Mouse (Mus musculus): ENCODE data around the gene Fras1. TPM values are rescaled to one million over a fixed set of nuclear protein-coding genes. Genes with fewer than 3 reads are reported as not detected.

Gene Fras1
- total and polyA plus RNA-seq, 3 experiments = 1.00 to 1.6 (median 1.3) TPM

GRCm38 (mm10) chr5:96437870-96438269 is 64.1 kb downstream of the Fras1 start:
- WGBS = 83% methylated on average over 4 of the region's 4 CpGs
- no peak for DNase-seq
- Histone ChIP-seq H3K9ac (ENCODE audit: low read depth, low read length) (no peak overlapping the region), H3K27ac (no peak overlapping the region), H3K4me1 (ENCODE audit: control insufficient read depth, insufficient read depth, low read length) (no peaks in the 10 kb centered on the region), H3K4me3 (no peak overlapping the region), H3K27me3 (ENCODE audit: control insufficient read depth, insufficient read depth, low read length) (no peaks in the 10 kb centered on the region), H3K79me2 (replicated peaks; ENCODE audit: control insufficient read depth, insufficient read depth, low read length) (no peaks in the 10 kb centered on the region), H3K36me3 (ENCODE audit: control insufficient read depth, insufficient read depth, low read length) (no peaks in the 10 kb centered on the region)
- intact Hi-C loops (cut with DNase I) = no loop called here
- no peak for TF ChIP-seq POLR2A (IDR thresholded peaks at IDR 0.05; ENCODE audit: insufficient read depth, low read depth, low read length)
- TF ChIP-seq CTCF (IDR thresholded peaks at IDR 0.05) = no peak
- TF ChIP-seq EP300 (IDR thresholded peaks at IDR 0.05; ENCODE audit: insufficient read depth, low read depth, low read length) = no peak

- intact Hi-C loops (cut with DNase I) = no loop called here
- no peak for TF ChIP-seq EP300 (IDR thresholded peaks at IDR 0.05; ENCODE audit: insufficient read depth, low read depth, low read length)
- no peak for TF ChIP-seq CTCF (IDR thresholded peaks at IDR 0.05)
- no peak for TF ChIP-seq POLR2A (IDR thresholded peaks at IDR 0.05; ENCODE audit: insufficient read depth, low read depth, low read length)
- no peaks in the 10 kb centered on the region for H3K79me2 ChIP-seq (replicated peaks; ENCODE audit: control insufficient read depth, insufficient read depth, low read length)
- H3K4me1 ChIP-seq (ENCODE audit: control insufficient read depth, insufficient read depth, low read length) = no peaks in the 10 kb centered on the region
- H3K36me3 ChIP-seq (ENCODE audit: control insufficient read depth, insufficient read depth, low read length) = no peaks in the 10 kb centered on the region
- no peak overlapping the region for H3K9ac ChIP-seq (ENCODE audit: low read depth, low read length)
- WGBS = 79% methylated on average over 4 of the region's 4 CpGs
- no peak overlapping the region for H3K4me3 ChIP-seq
- DNase-seq = no peak
- H3K27ac ChIP-seq = no peak overlapping the region
- H3K27me3 ChIP-seq (ENCODE audit: control insufficient read depth, insufficient read depth, low read length) = no peaks in the 10 kb centered on the region
Measured at GRCm38 (mm10) chr5:96439811-96440210, 66.1 kb downstream of the Fras1 start.

- H3K4me1 ChIP-seq (ENCODE audit: control insufficient read depth, insufficient read depth, low read length) = no peaks in the 10 kb centered on the region
- H3K4me3 ChIP-seq = no peak overlapping the region
- TF ChIP-seq EP300 (IDR thresholded peaks at IDR 0.05; ENCODE audit: insufficient read depth, low read depth, low read length) = no peak
- no peak for TF ChIP-seq POLR2A (IDR thresholded peaks at IDR 0.05; ENCODE audit: insufficient read depth, low read depth, low read length)
- no peak for TF ChIP-seq CTCF (IDR thresholded peaks at IDR 0.05)
- DNase-seq = no peak
- no peaks in the 10 kb centered on the region for H3K27me3 ChIP-seq (ENCODE audit: control insufficient read depth, insufficient read depth, low read length)
- intact Hi-C loops (cut with DNase I) = no loop called here
- WGBS = 86% methylated on average over 7 of the region's 7 CpGs
- H3K27ac ChIP-seq = no peak overlapping the region
- no peaks in the 10 kb centered on the region for H3K36me3 ChIP-seq (ENCODE audit: control insufficient read depth, insufficient read depth, low read length)
- no peaks in the 10 kb centered on the region for H3K79me2 ChIP-seq (replicated peaks; ENCODE audit: control insufficient read depth, insufficient read depth, low read length)
- H3K9ac ChIP-seq (ENCODE audit: low read depth, low read length) = no peak overlapping the region
Measured at GRCm38 (mm10) chr5:96447460-96447859, 73.7 kb downstream of the Fras1 start.

GRCm38 (mm10) chr5:96452027-96452426 is 78.3 kb downstream of the Fras1 start:
- H3K36me3 ChIP-seq (ENCODE audit: control insufficient read depth, insufficient read depth, low read length) = peaks cover 5% of the 10 kb centered on the region
- H3K27ac ChIP-seq = no peak overlapping the region
- 78% methylated on average over 1 of the region's 1 CpGs for WGBS
- H3K4me1 ChIP-seq (ENCODE audit: control insufficient read depth, insufficient read depth, low read length) = no peaks in the 10 kb centered on the region
- DNase-seq = no peak
- intact Hi-C loops (cut with DNase I) = no loop called here
- H3K4me3 ChIP-seq = no peak overlapping the region
- no peaks in the 10 kb centered on the region for H3K27me3 ChIP-seq (ENCODE audit: control insufficient read depth, insufficient read depth, low read length)
- H3K9ac ChIP-seq (ENCODE audit: low read depth, low read length) = no peak overlapping the region
- H3K79me2 ChIP-seq (replicated peaks; ENCODE audit: control insufficient read depth, insufficient read depth, low read length) = no peaks in the 10 kb centered on the region
- TF ChIP-seq POLR2A (IDR thresholded peaks at IDR 0.05; ENCODE audit: insufficient read depth, low read depth, low read length) = no peak
- no peak for TF ChIP-seq CTCF (IDR thresholded peaks at IDR 0.05)
- TF ChIP-seq EP300 (IDR thresholded peaks at IDR 0.05; ENCODE audit: insufficient read depth, low read depth, low read length) = no peak

GRCm38 (mm10) chr5:96453386-96453785 is 79.6 kb downstream of the Fras1 start:
- no peak overlapping the region for H3K4me3 ChIP-seq
- no peaks in the 10 kb centered on the region for H3K4me1 ChIP-seq (ENCODE audit: control insufficient read depth, insufficient read depth, low read length)
- 87% methylated on average over 5 of the region's 5 CpGs for WGBS
- H3K27ac ChIP-seq = no peak overlapping the region
- H3K36me3 ChIP-seq (ENCODE audit: control insufficient read depth, insufficient read depth, low read length) = peaks cover 5% of the 10 kb centered on the region
- DNase-seq = no peak
- TF ChIP-seq CTCF (IDR thresholded peaks at IDR 0.05) = no peak
- no peak for TF ChIP-seq EP300 (IDR thresholded peaks at IDR 0.05; ENCODE audit: insufficient read depth, low read depth, low read length)
- TF ChIP-seq POLR2A (IDR thresholded peaks at IDR 0.05; ENCODE audit: insufficient read depth, low read depth, low read length) = no peak
- H3K9ac ChIP-seq (ENCODE audit: low read depth, low read length) = no peak overlapping the region
- H3K27me3 ChIP-seq (ENCODE audit: control insufficient read depth, insufficient read depth, low read length) = no peaks in the 10 kb centered on the region
- no peaks in the 10 kb centered on the region for H3K79me2 ChIP-seq (replicated peaks; ENCODE audit: control insufficient read depth, insufficient read depth, low read length)
- intact Hi-C loops (cut with DNase I) = no loop called here

- WGBS = 55% methylated on average over 3 of the region's 3 CpGs
- Histone ChIP-seq H3K27ac (no peak overlapping the region), H3K36me3 (ENCODE audit: control insufficient read depth, insufficient read depth, low read length) (peaks cover 5% of the 10 kb centered on the region), H3K79me2 (replicated peaks; ENCODE audit: control insufficient read depth, insufficient read depth, low read length) (no peaks in the 10 kb centered on the region), H3K4me3 (no peak overlapping the region), H3K9ac (ENCODE audit: low read depth, low read length) (no peak overlapping the region), H3K27me3 (ENCODE audit: control insufficient read depth, insufficient read depth, low read length) (no peaks in the 10 kb centered on the region), H3K4me1 (ENCODE audit: control insufficient read depth, insufficient read depth, low read length) (no peaks in the 10 kb centered on the region)
- DNase-seq = no peak
- intact Hi-C loops (cut with DNase I) = no loop called here
- TF ChIP-seq EP300 (IDR thresholded peaks at IDR 0.05; ENCODE audit: insufficient read depth, low read depth, low read length) (no peak), POLR2A (IDR thresholded peaks at IDR 0.05; ENCODE audit: insufficient read depth, low read depth, low read length) (no peak), CTCF (IDR thresholded peaks at IDR 0.05) (no peak)
Measured at GRCm38 (mm10) chr5:96454422-96454821, 80.7 kb downstream of the Fras1 start.

All from heart, adult 2 months (tissue).